Mouse (Mus musculus): ENCODE results near the gene Cntnap2.

DNA sequence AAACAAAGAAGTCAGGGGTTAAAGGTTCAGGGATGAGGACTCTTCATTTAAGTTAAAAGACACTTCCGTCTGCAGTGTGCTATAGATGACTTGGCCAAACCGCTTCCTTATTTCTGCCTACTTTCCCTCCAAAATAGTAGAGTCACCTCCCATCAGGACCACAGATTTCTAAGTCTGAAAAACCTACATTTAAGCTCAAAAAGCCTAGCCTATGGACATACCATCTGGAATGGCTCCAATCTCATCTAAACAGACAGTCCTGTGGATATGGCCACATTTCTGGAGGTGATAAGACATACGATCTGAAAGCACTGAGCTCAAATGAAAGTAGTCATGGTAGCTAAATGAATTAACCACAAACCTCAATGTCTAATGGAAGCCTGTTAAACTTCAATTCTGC lies 2212.4 kb downstream of the Cntnap2 start:
- no peak for TF ChIP-seq POLR2A (IDR thresholded peaks at IDR 0.05; ENCODE audit: insufficient read depth, low read depth, low read length)
- TF ChIP-seq CTCF (IDR thresholded peaks at IDR 0.05): no peak

Measured in heart, adult 2 months (tissue).